Mouse (Mus musculus) spleen, postnatal 10 days (tissue): ENCODE results near the gene Trim75.
A peak's percentile ranks its signal among the peaks of the same experiment; 100 is the strongest.

Experiments
- DNase-seq, 2 experiments: peaks; one replicate each; pipeline ENCODE4 v3.0.0; 2021 to 2022; ENCODE audit warnings: low spot score in 2 of 2

Trim75 gene

GRCm38 (mm10) chr8:64944831-64945230, 42.8 kb downstream of the Trim75 start:
- DNase-seq, result no peak

- no peak for DNase-seq
These were observed 44.7 kb downstream of the Trim75 start for GRCm38 (mm10) chr8:64942946-64943345.

- DNase-seq, result peak; percentile 61 to 84
These were observed 46.1 kb downstream of the Trim75 start for GRCm38 (mm10) chr8:64941495-64941894.

- DNase-seq, result no peak
These were observed 46.6 kb downstream of the Trim75 start for GRCm38 (mm10) chr8:64941019-64941418.

GRCm38 (mm10) chr8:64934997-64935396, 52.6 kb downstream of the Trim75 start:
- DNase-seq, result no peak
